Mouse (Mus musculus) heart, adult 18-20 months (tissue): ENCODE data around the gene Zcchc24. TPM values are rescaled to one million over a fixed set of nuclear protein-coding genes. Genes with fewer than 3 reads are reported as not detected.

Experiments used
- DNase-seq, 2 experiments: peaks; one replicate each; pipeline ENCODE4 v3.0.0; 2021 to 2022; ENCODE audit warnings: mixed read lengths in 1 of 2
- total RNA-seq, 2 experiments: library from RNA; stranded (reverse); gene quantifications; 2 replicates each; pipeline ENCODE4 v1.2.3; 2021

Gene Zcchc24
- total RNA-seq, 2 experiments from 2014 or later: 33.9 to 34.9 TPM

DNA sequence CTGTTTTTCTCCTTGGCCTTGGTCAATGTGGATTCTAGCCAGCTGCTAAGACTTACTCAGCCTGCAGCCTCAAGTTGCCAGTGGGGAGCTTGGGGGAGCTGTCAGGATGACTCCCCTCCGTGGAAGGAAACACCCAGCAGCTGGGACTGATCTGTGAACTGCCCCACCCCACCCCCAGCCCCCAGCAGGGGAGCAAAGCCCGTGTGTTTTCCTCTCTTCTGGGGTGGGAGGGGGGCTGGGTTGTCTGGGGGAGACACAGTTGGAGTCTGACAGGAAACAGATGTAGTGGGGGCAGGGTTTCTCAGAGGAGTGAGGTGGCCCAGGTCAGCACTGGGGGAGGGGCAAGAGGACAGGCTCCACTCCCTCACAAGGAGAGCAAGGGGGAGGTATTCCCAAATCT is 50.4 kb downstream of the Zcchc24 start:
- peak; percentile 74 to 82 for DNase-seq

- DNase-seq: no peak
Observed at GRCm38 (mm10) chr14:25717718-25718117, 51.1 kb downstream of the Zcchc24 start.

DNA sequence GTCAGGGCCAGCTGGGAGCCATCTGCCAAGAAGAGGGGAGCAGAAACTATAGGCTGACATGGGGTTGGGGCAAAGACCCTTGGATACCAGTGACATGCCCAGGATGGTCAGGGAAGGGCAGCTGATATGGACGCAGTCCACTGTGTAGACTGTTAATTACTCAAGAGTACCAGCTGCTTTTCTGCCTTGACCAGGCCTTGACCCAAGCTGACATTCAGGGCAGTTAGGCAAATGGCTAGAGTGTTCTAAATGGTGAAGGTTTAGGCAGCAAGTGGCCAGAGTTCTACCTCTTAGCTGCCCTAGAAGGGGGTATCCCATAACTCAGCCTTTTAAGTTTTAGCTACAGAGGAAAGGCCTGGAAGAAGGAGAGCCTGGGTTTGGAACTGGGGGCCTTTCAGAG is 52.3 kb downstream of the Zcchc24 start:
- DNase-seq: no peak

- DNase-seq: peak in 1 of 2 experiments; percentile 34
Observed at GRCm38 (mm10) chr14:25713443-25713842, 55.4 kb downstream of the Zcchc24 start.

DNA sequence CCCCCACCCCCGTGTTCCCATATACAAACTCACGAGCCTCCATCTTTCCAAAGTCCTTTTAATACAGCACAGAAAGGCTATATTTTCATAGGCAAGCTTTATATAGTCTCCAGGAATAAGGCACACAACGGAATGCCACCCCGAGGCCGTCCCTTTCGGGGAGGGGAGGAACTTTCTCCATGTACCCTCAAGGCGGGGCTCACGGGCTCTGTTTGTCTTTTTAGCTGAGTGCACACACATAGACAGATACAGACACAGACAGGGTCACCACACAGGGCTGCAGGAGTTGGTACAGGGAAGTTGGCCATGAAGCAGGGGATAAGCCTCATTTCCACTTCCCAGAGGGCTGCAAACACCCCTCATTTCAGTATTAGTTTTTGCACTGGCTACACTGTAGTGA is 57.2 kb downstream of the Zcchc24 start:
- no peak for DNase-seq

DNA sequence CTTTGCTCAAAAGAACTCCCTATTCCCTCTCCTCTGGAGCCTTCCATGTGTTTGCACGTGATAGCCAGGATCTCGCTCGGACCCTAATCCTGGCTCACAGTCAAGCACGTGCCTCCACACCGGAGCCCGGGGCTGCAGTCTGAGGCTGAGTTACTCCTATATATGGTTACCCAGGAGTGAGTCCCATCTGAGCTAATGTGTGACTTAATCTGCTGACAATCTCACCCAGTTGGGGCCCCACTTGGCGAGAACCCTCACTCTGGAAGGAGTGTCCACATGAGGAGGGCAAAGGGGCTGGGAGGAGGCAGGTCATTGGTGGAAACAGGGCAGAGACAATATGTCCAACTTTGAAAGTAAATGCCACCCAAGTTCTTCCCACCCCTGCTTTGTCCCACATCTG is 57.7 kb downstream of the Zcchc24 start:
- DNase-seq: no peak

DNA sequence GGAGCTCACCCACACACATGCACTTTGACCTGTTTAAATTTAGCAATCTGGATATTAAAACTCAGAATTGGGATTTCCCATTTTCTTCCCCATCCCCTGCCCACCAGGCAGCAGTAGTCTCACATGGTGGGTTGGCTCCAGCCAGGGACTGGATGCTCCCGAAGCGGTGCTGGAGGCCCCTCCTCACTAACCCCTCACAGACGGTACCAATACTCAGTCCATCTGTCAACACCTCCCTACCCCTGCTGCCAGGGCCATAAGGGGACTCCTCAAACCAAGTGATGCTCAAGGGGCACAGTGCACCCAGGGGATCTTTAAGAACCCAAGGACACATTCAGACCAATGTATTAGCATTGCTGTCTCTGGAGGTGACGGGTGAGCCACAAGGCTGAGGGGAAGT is 58.2 kb downstream of the Zcchc24 start:
- peak in 1 of 2 experiments; percentile 25 for DNase-seq

- DNase-seq: peak; percentile 58 to 79
Observed at GRCm38 (mm10) chr14:25710073-25710472, 58.8 kb downstream of the Zcchc24 start.

GRCm38 (mm10) chr14:25708917-25709316 is 59.9 kb downstream of the Zcchc24 start:
- peak; percentile 71 to 82 for DNase-seq

GRCm38 (mm10) chr14:25708451-25708850 is 60.4 kb downstream of the Zcchc24 start:
- peak; percentile 80 to 91 for DNase-seq

GRCm38 (mm10) chr14:25707691-25708181 is 61.1 kb downstream of the Zcchc24 start:
- DNase-seq: peak; percentile 77 to 83

DNA sequence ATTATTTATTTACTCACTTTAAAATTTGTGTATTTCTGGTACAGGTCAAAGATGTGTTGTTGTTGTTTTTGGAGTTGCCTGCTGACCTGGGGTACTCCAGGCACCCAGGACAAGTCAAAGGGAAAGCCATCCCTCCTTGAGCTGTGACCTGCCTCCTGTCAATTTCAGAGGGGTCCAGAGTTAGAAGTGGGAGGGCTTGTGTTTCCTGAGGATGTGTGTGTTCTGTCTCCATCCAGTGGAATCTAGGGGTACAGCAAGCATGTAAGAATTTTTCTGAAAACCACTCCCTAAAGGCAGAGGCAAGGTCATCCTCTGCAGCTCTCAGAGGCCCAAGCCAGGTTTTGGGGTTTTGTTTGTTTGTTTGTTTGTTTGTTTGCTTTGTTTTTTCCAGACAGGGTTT is 66.9 kb downstream of the Zcchc24 start:
- peak in 1 of 2 experiments; percentile 46 for DNase-seq

DNA sequence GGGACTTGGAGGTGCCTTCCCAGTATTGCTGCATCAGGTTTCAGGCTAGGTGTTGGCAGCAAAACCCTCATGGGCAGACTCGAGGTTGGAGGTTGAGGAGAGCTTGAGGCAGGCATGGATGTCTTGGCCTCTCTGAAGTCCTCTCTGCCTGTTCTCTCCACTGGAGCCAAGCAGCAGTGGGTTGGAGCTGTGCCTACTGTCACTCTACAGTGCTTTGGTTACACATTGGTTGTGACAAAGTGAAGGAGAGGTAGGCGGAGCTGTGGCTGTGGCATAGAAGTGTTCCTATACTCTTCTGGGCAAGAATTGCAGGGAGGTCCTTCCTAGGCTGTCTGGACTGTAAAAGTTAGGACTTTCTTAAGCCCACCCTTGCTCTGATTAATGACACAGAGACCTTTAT is 72.5 kb downstream of the Zcchc24 start:
- peak; percentile 56 for DNase-seq

DNA sequence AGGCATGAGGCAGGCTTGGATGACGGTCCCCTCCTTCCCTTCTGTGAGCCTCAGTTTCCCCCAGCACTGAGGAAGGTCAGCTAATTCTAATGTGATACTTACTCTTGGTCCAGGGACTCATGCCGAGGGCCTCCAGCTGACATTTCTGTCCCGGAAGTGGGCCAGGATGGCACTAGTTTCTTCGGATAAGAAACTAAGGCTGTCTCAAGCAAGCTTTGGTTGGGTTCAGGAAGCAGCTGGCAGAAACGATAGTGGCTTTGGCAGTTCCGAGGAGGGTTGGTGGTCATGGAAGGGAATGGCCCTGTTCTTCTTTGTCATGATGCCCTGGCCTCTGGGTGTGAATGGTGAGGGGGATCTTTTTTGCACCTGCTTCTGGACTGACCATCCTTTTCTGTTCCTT is 73.8 kb downstream of the Zcchc24 start:
- peak in 1 of 2 experiments; percentile 22 for DNase-seq

GRCm38 (mm10) chr14:25694569-25694897 is 74.3 kb downstream of the Zcchc24 start:
- DNase-seq: no peak

GRCm38 (mm10) chr14:25693888-25694568 is 74.8 kb downstream of the Zcchc24 start, which contains the start of gene Ppif:
TSS of gene Ppif (plus strand) at chr14:25694154.
- peak; percentile 95 to 97 for DNase-seq

DNA sequence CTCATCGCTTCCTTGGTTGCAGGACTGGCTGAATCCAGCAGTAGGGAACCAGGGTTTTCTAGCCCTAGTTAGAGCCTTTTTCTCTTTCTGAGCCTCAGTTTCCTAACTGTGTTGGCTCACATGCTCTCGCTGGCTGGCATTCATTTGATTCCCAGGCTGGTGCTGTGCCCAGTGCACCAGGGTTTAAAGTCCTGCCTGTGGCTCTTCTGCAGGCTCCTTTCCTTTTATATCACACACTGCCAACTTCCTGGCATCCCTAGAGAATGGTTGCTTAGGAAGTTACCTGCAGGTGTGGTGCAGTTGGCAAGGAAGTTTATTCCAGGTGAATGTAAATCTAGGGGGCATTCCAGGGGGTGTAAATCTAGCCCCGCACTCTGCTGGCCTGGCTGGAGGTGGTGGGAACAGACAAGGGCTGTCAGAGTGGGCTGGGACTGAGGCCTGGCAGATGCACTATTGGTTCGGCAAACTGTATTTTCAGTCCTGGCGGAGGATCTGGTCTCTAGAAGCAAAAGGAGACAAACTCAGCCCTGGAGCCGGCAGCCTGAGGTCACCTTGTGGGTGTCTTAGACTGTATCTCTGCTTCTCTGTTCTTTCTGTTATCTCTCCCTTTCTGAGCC is 75.5 kb downstream of the Zcchc24 start:
- no peak for DNase-seq

GRCm38 (mm10) chr14:25686983-25687901 is 81.6 kb downstream of the Zcchc24 start:
- DNase-seq: peak; percentile 35 to 68

- DNase-seq: peak in 1 of 2 experiments; percentile 43
Observed at GRCm38 (mm10) chr14:25686216-25686945, 82.5 kb downstream of the Zcchc24 start.

DNA sequence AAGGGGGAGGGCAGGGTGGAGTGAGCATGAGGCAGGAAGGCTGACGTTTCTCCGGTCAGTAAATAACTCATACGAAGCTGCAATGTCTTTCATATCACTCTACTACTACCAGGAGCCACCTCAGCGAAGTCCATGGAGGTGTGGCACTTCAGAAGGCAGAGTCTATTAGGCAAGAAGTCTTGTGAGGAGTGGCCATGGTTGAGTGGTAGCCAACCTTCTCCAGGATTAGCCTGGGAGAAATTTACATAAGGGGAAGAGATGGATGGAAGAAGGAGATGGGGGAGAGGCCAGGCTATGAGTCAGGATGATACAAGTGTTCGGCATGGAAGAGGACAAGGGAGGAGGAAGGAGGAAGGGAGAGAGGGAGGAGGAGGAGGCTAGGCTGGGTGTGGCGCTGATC is 86.8 kb downstream of the Zcchc24 start:
- no peak for DNase-seq

DNA sequence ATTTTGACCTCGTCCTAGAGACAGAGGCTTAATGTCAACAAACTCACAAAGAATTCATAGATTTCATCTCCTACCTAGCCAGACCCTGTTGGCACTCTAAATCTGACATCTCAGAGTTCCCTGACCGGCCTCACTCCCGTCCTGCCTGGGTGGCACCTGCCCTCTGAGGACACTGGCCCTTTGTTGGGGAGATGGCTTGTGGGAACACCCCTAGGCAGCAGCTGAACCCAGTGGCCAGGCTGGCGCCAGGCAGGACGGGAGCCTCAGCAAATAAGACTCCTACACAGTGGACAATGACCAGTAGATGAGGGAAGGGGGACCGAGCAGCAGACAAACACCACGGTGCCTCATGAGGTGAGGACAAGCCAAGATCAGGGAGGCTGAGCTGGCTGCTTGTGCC is 89.2 kb downstream of the Zcchc24 start:
- no peak for DNase-seq

DNA sequence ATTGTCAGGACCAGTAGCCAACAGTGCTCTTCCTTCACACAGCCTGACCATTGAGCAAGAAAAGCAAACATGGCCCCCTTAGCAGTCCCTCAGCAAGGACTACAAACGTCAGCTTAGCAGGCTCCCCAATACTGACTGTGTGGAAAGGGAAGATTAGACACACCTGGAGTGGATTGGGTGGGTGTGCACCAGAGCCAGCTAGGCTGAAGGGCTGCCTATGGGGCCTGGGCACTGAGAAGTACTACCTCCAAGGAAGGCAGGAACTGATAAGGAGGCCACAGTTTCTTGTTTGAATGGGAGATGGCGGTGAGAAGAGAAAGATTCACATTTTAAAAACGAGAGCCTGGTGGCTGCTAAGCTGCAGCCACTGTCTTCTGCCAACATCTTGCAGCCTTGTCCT is 101.3 kb downstream of the Zcchc24 start:
- no peak for DNase-seq
